Mouse (Mus musculus) cerebellum, adult 9-10 months (tissue): ENCODE measurements at regions not wholly inside any gene's neighbourhood (a gene's known extent, or its start where the extent isn't known, plus 50 kb on each side); places are given as distances from the start of the nearest gene placed in this dataset.

Experiments used
- DNase-seq: peaks from one replicate; pipeline ENCODE4 v3.0.0; 2022

DNA sequence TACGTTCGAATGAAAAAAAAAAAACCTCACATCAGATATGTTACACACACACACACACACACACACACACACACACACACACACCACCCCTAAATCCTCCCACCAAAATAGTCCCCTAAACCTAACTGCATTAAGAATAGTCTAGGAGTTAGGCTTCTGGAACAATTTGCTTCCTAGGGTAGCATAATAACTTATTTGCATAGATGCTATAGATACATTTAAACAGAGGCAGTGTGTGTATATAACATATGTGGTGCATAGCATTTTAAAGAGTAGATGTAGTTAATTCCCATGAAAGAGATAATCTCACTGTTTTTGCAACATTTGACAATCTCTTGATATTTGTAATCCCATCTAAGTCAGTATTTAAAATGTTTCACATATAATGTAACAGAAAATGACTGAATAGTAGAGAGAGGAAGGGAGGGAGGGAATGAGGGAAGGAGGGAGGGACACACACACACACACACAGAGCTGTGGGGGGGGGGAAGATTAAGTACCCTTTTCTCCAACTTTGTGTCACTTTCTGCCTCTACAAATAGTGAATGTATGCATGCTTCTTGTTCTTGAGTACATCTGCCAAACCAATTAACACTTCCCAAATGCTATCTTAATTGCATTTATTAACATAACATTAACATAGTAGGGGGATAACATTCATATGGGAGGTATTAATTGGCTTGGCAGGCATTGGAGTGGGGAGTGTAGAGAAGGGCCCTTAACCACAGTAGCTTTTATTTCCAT lies 127.7 kb upstream of the Tle1 start:
- DNase-seq: no peak

DNA sequence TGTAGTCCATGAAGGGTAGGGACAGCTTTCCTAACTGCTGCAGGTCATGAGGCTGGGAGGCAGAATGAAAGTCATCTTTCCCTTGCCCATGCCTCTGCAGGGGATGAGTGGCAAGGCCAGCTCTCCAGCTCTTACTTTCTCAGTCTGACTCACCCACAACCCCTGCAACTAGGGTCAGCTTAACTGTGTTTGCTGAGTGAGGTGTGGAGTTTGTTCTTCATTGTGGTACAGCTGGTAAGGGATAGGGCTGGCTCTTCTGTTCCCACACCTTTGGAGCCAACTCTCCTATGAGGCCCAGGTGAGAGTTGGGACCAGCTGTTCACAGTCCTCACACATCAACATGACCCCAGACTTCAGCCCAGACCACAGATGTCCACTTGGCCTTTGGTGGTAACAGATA lies 124.2 kb upstream of the Tle1 start:
- DNase-seq: no peak

DNA sequence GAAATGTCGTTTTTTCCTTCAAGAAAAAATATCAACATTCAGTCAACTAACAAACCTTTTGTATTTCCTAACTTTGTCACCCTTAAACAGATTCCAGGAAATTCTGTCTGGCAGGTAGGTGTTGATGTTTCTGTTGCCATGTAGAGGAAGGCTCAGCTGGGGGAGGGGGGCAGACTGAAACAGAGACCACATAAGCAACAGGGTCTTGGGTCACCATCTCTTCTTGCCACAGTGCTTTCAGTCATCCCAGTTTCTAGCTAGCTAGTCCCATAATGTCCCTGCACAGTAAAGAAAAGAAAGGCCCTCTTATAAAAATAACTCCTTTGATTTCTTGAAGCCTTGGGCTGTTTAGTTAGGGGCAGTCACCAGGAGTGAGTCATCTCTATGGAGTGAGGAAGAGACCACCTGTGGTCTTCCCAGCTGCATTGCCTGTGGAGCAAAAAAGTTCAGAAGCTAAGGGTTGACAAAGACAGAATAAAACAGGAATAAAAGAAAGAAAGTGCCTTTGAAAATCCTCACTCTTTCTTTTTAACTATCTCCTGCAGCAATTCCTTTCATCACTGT lies 84.5 kb upstream of the Tle1 start:
- no peak for DNase-seq

DNA sequence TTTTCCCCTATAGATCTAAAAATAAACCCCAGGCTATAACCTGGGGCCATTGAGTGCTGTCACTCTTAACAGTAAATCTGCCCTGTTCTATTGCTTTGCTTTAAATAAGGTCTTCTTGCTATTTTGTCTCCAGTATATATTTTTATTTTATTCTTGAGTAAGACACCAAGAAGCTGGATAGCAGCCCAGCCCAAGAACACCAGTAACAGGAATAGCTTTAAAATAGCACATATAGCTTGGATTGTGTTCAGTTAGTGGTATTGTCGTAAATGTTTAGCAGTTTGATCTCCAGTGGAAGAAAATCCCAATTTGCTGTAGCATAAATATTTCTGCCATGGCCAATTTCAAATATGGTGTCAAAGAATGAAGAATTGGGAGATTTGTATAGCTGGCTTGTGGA lies 49.8 kb upstream of the Tle1 start:
- no peak for DNase-seq
